Mouse (Mus musculus) bone marrow macrophage, adult 2 months (primary cell): Measurements from ENCODE around the gene Klk15.

Source experiments
- CTCF ChIP-seq: IDR thresholded peaks from 2 replicates; pipeline ENCODE4 v1.5.1; 2012; ENCODE audit warnings: low read depth, mild to moderate bottlenecking, low read length, moderate library complexity
- POLR2A ChIP-seq: IDR thresholded peaks from 2 replicates; pipeline ENCODE4 v1.6.1; 2012; ENCODE audit warnings: mild to moderate bottlenecking, low read depth, low read length, borderline replicate concordance

DNA sequence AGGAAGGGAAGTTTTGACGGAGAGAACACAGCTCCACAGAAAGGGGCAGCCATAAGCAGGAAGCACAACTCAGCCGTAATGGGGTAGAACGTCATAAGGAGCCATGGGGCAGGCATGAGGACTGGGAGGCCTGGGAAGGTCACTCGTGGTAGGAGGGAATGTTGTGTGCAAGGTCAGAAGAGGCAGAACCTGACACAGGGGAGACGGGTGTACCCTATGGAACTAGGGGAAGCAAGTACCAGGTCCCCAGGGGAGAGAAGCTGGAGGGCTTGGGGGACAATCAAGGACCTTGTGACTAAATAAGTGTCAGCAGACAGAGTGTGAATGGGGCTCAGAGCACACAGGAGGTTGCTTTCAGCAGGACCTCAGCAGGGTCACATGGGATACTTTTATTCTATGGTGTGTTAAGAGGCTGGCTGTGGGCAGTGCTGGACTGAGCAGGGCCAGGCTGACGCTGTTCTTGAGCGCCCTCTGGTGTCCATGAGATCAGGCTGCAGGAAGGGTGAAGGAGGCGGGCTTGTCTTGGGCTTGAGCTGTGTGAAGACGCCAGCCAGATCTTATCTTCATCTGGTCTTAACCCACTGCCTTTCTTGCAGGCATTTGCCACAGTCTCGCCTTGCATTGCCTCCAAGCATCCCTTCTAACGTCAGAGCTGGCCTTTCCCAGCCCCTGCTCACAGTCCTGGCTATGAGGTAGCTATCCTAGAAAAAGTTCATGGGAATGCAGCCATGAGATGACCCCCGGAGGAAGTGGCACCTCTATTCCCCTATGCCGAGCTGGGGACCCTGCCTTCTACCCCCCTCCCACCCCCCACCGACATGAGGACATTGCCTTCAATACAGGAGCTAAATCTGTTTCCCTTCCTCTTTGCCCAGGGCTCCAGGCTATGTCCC is 13.7 kb upstream of the Klk15 start:
- TF ChIP-seq CTCF (peak; percentile 58), POLR2A (no peak)
